Mouse (Mus musculus) MN1 (cell line): ENCODE data around the gene Lims1.
A peak's percentile ranks its signal among the peaks of the same experiment; 100 is the strongest.

Source experiments
- DNase-seq: peaks from one replicate; pipeline ENCODE4 v3.0.0-alpha.2; 2016; ENCODE audit warnings: low spot score

Gene Lims1

GRCm38 (mm10) chr10:58383761-58384160, 60.5 kb downstream of the Lims1 start:
- DNase-seq: peak; percentile 21

GRCm38 (mm10) chr10:58385629-58386028, 62.4 kb downstream of the Lims1 start:
- no peak for DNase-seq

- no peak for DNase-seq
These were observed 63.7 kb downstream of the Lims1 start for GRCm38 (mm10) chr10:58386997-58387396.

GRCm38 (mm10) chr10:58388648-58389047, 65.4 kb downstream of the Lims1 start:
- no peak for DNase-seq

- DNase-seq: no peak
These were observed 65.9 kb downstream of the Lims1 start for GRCm38 (mm10) chr10:58389151-58389550.

GRCm38 (mm10) chr10:58392435-58392834, 69.2 kb downstream of the Lims1 start:
- no peak for DNase-seq

GRCm38 (mm10) chr10:58393026-58394014, 70.1 kb downstream of the Lims1 start:
- no peak for DNase-seq

GRCm38 (mm10) chr10:58394170-58394569, 70.9 kb downstream of the Lims1 start:
- DNase-seq: peak; percentile 73

GRCm38 (mm10) chr10:58395315-58395714, 72.0 kb downstream of the Lims1 start:
- DNase-seq: no peak

- no peak for DNase-seq
These were observed 72.5 kb downstream of the Lims1 start for GRCm38 (mm10) chr10:58395723-58396122.

- DNase-seq: no peak
These were observed 73.3 kb downstream of the Lims1 start for GRCm38 (mm10) chr10:58396600-58396999.

- DNase-seq: no peak
These were observed 75.7 kb downstream of the Lims1 start for GRCm38 (mm10) chr10:58398941-58399340.

- DNase-seq: no peak
These were observed 78.6 kb downstream of the Lims1 start for GRCm38 (mm10) chr10:58401838-58402237.

GRCm38 (mm10) chr10:58404639-58405038, 81.4 kb downstream of the Lims1 start:
- DNase-seq: no peak

GRCm38 (mm10) chr10:58405285-58405948, 82.2 kb downstream of the Lims1 start:
- DNase-seq: peak; percentile 31

GRCm38 (mm10) chr10:58405949-58406305, 82.7 kb downstream of the Lims1 start:
- DNase-seq: peak; percentile 26

- no peak for DNase-seq
These were observed 89.1 kb downstream of the Lims1 start for GRCm38 (mm10) chr10:58412331-58412730.

- no peak for DNase-seq
These were observed 89.6 kb downstream of the Lims1 start for GRCm38 (mm10) chr10:58412852-58413251.

GRCm38 (mm10) chr10:58416702-58417101, 93.4 kb downstream of the Lims1 start:
- no peak for DNase-seq

- DNase-seq: no peak
These were observed 95.2 kb downstream of the Lims1 start for GRCm38 (mm10) chr10:58418290-58418971.

GRCm38 (mm10) chr10:58427930-58428329, 104.7 kb downstream of the Lims1 start:
- no peak for DNase-seq

- DNase-seq: peak; percentile 56
These were observed 122.6 kb downstream of the Lims1 start for GRCm38 (mm10) chr10:58445850-58446249.
